Comparison of ENCODE assay signal across 8 mouse cellular contexts in genomic region chr11:109361631-109362462, GRCm38 (mm10). TPM values are rescaled to one million over a fixed set of nuclear protein-coding genes. Genes with fewer than 3 reads are reported as not detected.
DNase-seq lines count a peak whose midpoint lies in the region; ATAC-seq and TF ChIP-seq lines count a peak whose summit lies in the region.

No protein-coding gene starts in this region.

- H3K36me3 ChIP-seq in C2C12 (ENCODE audit: control insufficient read depth, insufficient read depth) (peaks cover 9% of the 10 kb centered on the region), G1E (replicated peaks) (peaks cover 26% of the 10 kb centered on the region)
- H3K36me3 ChIP-seq in embryonic facial prominence, embryonic 15.5 days: peaks cover 5% of the 10 kb centered on the region; the same call in 1 of the 2 replicates
- H3K36me3 ChIP-seq in limb, embryonic 12.5 days: peaks cover 16% of the 10 kb centered on the region
- no peaks in the 10 kb centered on the region for H3K36me3 ChIP-seq in midbrain, embryonic 16.5 days (ENCODE audit: control insufficient read depth, insufficient read depth, low read length)

- DNase-seq in G1E (ENCODE audit: low spot score): peak; percentile 39
- DNase-seq in heart, postnatal 14 days: peak; percentile 25 to 38
- DNase-seq in left cerebral cortex, adult 11 months (ENCODE audit: low spot score): no peak
- DNase-seq in frontal cortex, postnatal 25 days (ENCODE audit: low spot score in 2 of 2): no peak

- H3K79me2 ChIP-seq in C2C12 (ENCODE audit: control insufficient read depth, insufficient read depth): peaks cover 40% of the 10 kb centered on the region

- H3K4me3 ChIP-seq in C2C12 (ENCODE audit: insufficient read depth, poor library complexity, severe bottlenecking) (peak overlapping the region; percentile 63), G1E (ENCODE audit: low read depth, low read length) (peak overlapping the region; percentile 91)
- peak overlapping the region; percentile 92 for H3K4me3 ChIP-seq in embryonic facial prominence, embryonic 15.5 days (replicated peaks)
- peak overlapping the region; percentile 87 for H3K4me3 ChIP-seq in limb, embryonic 12.5 days (replicated peaks)
- peak overlapping the region; percentile 77 for H3K4me3 ChIP-seq in midbrain, embryonic 16.5 days (ENCODE audit: low read depth, low read length)

- peaks cover 33% of the 10 kb centered on the region for H3K79me3 ChIP-seq in C2C12 (ENCODE audit: low read depth)

- peak overlapping the region; percentile 85 for H3K9ac ChIP-seq in embryonic facial prominence, embryonic 15.5 days
- peak overlapping the region; percentile 66 for H3K9ac ChIP-seq in limb, embryonic 12.5 days (replicated peaks)
- H3K9ac ChIP-seq in midbrain, embryonic 16.5 days (ENCODE audit: low read depth, low read length): peak overlapping the region; percentile 70

- H3K4me1 ChIP-seq in G1E (ENCODE audit: insufficient read depth, low read depth, low read length): peaks cover 66% of the 10 kb centered on the region
- H3K4me1 ChIP-seq in embryonic facial prominence, embryonic 15.5 days: peaks cover 54% of the 10 kb centered on the region
- peaks cover 27% of the 10 kb centered on the region for H3K4me1 ChIP-seq in limb, embryonic 12.5 days (replicated peaks)
- H3K4me1 ChIP-seq in midbrain, embryonic 16.5 days (ENCODE audit: control insufficient read depth, insufficient read depth, low read length): peaks cover 44% of the 10 kb centered on the region

- no peaks in the 10 kb centered on the region for H3K9me3 ChIP-seq in G1E (replicated peaks)
- no peaks in the 10 kb centered on the region for H3K9me3 ChIP-seq in embryonic facial prominence, embryonic 15.5 days (replicated peaks)
- H3K9me3 ChIP-seq in limb, embryonic 12.5 days: no peaks in the 10 kb centered on the region
- no peaks in the 10 kb centered on the region for H3K9me3 ChIP-seq in midbrain, embryonic 16.5 days (replicated peaks; ENCODE audit: control insufficient read depth, low read length, poor library complexity, severe bottlenecking)

- H3K27me3 ChIP-seq in C2C12 (ENCODE audit: control insufficient read depth, insufficient read depth, insufficient read length) (no peaks in the 10 kb centered on the region), G1E (ENCODE audit: insufficient read depth, low read length) (no peaks in the 10 kb centered on the region)
- no peaks in the 10 kb centered on the region for H3K27me3 ChIP-seq in embryonic facial prominence, embryonic 15.5 days
- no peaks in the 10 kb centered on the region for H3K27me3 ChIP-seq in limb, embryonic 12.5 days
- H3K27me3 ChIP-seq in midbrain, embryonic 16.5 days (ENCODE audit: control insufficient read depth, insufficient read depth, low read depth, low read length): no peaks in the 10 kb centered on the region; the same call in 1 of the 2 replicates

- intact Hi-C loops in heart, postnatal 14 days (cut with DNase I): loop anchor here (2.0 kb wide), 1 partner anchor 15 kb away; no protein-coding TSS in a partner anchor

- H3ac ChIP-seq in C2C12 (ENCODE audit: control insufficient read depth, insufficient read length, low read depth): peak overlapping the region; percentile 83

- TF ChIP-seq CTCF in C2C12 (IDR thresholded peaks at IDR 0.05; ENCODE audit: control insufficient read depth, insufficient read depth, insufficient read length) (no peak), G1E (IDR thresholded peaks at IDR 0.05; ENCODE audit: low read depth, low read length) (no peak)

- H3K4me2 ChIP-seq in embryonic facial prominence, embryonic 15.5 days (replicated peaks): peak overlapping the region; percentile 58
- peak overlapping the region; percentile 73 for H3K4me2 ChIP-seq in limb, embryonic 12.5 days
- peak overlapping the region; percentile 73 for H3K4me2 ChIP-seq in midbrain, embryonic 16.5 days (ENCODE audit: low read length)

- peak overlapping the region; percentile 96 for H3K27ac ChIP-seq in embryonic facial prominence, embryonic 15.5 days (replicated peaks)
- H3K27ac ChIP-seq in limb, embryonic 12.5 days: 0 out of 2 replicates have a peak overlapping the region, but pooled peaks have one; percentile 35
- H3K27ac ChIP-seq in midbrain, embryonic 16.5 days (ENCODE audit: low read length): peak overlapping the region; percentile 83

- peak; percentile 48 for ATAC-seq in G1E (ENCODE audit: extremely low read depth, insufficient number of reproducible peaks, low FRiP score, poor library complexity, severe bottlenecking)
- no peak for ATAC-seq in embryonic facial prominence, embryonic 15.5 days (ENCODE audit: insufficient number of reproducible peaks, low FRiP score, low TSS enrichment, low read depth)
- ATAC-seq in limb, embryonic 12.5 days (ENCODE audit: insufficient number of reproducible peaks, insufficient read depth, low FRiP score, low TSS enrichment, low read depth): no peak
- peak; percentile 4; the same call in 1 of the 2 replicates for ATAC-seq in midbrain, embryonic 16.5 days

- WGBS in embryonic facial prominence, embryonic 15.5 days: 6% methylated on average over 27 of the region's 27 CpGs
- 8% methylated on average over 27 of the region's 27 CpGs for WGBS in limb, embryonic 12.5 days
- 5% methylated on average over 27 of the region's 27 CpGs for WGBS in midbrain, embryonic 16.5 days

TF ChIP-seq in C2C12, 6 proteins besides CTCF, POLR2A, EP300 and RAD21:
- peak; percentile 31 for TF ChIP-seq USF1 (IDR thresholded peaks at IDR 0.05; ENCODE audit: low read depth)
- TF ChIP-seq MAX (IDR thresholded peaks at IDR 0.05): no peak
TF ChIP-seq in C2C12: peak in this region for 1.

RNA-seq across cellular contexts. Expression of gene Gna13, which starts 0.8 kb away (rescaled TPM):
- polyA plus RNA-seq in C2C12 (2012; fragmentation: generic; extraction: Trizol) (18.1 TPM), G1E (2012) (29.6 and 43.3 TPM in 2 replicates)
- total RNA-seq in G1E (2014; fragmentation: Nextera tagmentation) (93.2 and 98.1 TPM in 2 replicates), G1E (2017) (80.4 and 87.2 TPM in 2 replicates)
- 24.8 and 25.6 TPM in 2 replicates for polyA plus RNA-seq in embryonic facial prominence, embryonic 15.5 days (2015; fragmentation: Nextera tagmentation; extraction: Ambion mirVana)
- 10 to 100 TPM; 37.6 to 38.4 TPM for total RNA-seq in heart, postnatal 14 days (2021)
- 20.3 and 22.2 TPM in 2 replicates for polyA plus RNA-seq in limb, embryonic 12.5 days (2016; fragmentation: Nextera tagmentation; extraction: Ambion mirVana)
- polyA plus RNA-seq in midbrain, embryonic 16.5 days (2015; fragmentation: Nextera tagmentation; extraction: Ambion mirVana): 17.6 and 20.5 TPM in 2 replicates

RNA-seq across cellular contexts. Expression of gene 9930022D16Rik, which starts 51.9 kb away (rescaled TPM):
- polyA plus RNA-seq in C2C12 (2012; fragmentation: generic; extraction: Trizol) (not detected), G1E (2012) (not detected in 2 replicates)
- total RNA-seq in G1E (2014; fragmentation: Nextera tagmentation) (0.63 TPM in 1 of 2 replicates, not detected in the other), G1E (2017) (0.44 and 0.52 TPM in 2 replicates)
- polyA plus RNA-seq in embryonic facial prominence, embryonic 15.5 days (2015; fragmentation: Nextera tagmentation; extraction: Ambion mirVana): not detected in 2 replicates
- total RNA-seq in heart, postnatal 14 days (2021): not detected
- not detected in 2 replicates for polyA plus RNA-seq in limb, embryonic 12.5 days (2016; fragmentation: Nextera tagmentation; extraction: Ambion mirVana)
- not detected in 2 replicates for polyA plus RNA-seq in midbrain, embryonic 16.5 days (2015; fragmentation: Nextera tagmentation; extraction: Ambion mirVana)

Comparison
In these comparisons a context has a peak if more than half of its experiments do, and no peak if none do; other contexts are left out.
1. ATAC-seq: peak in G1E (single experiment) and midbrain, embryonic 16.5 days (single experiment); none in embryonic facial prominence, embryonic 15.5 days (single experiment) and limb, embryonic 12.5 days (single experiment).
2. DNase-seq: peak in G1E (single experiment) and heart, postnatal 14 days (2 of 2); none in left cerebral cortex, adult 11 months (single experiment) and frontal cortex, postnatal 25 days (0 of 2).
3. H3K27ac ChIP-seq: peak in every context shown above with its lines; median percentile 96 in embryonic facial prominence, embryonic 15.5 days; 83 in midbrain, embryonic 16.5 days; 35 in limb, embryonic 12.5 days.
4. Peak in every context shown above with its lines, with median percentiles within 50 percentile points of each other: H3K4me3 ChIP-seq, H3K4me2 ChIP-seq and H3K9ac ChIP-seq.